Mouse (Mus musculus) spleen, adult 12 weeks (tissue): ENCODE data around the gene Diaph3.

Source experiments
- DNase-seq: peaks from one replicate; pipeline ENCODE4 v3.0.0; 2022; ENCODE audit warnings: low spot score

Diaph3 gene

DNA sequence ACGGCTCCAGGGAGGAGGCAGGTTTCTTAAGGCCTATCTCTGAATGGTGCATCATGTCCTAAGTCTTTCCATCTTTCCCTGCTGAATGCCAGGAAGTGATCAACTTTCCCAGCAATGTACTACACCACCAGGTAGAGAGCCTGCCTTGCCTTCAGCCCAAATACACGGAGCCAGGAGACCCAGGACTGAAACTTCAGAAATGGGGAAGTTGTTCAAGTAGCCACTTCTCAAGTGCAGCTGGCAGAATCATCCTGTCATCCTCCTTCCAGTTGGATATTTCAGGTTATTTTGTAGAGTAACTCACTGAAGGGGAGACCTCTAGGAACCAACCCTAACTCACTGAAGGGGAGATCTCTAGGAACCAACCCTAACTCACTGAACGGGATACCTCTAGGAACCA, 297.0 kb downstream of the Diaph3 start:
- DNase-seq, result no peak

GRCm38 (mm10) chr14:86837642-86838041, 303.4 kb downstream of the Diaph3 start:
- no peak for DNase-seq

GRCm38 (mm10) chr14:86834851-86835250, 306.2 kb downstream of the Diaph3 start:
- no peak for DNase-seq

DNA sequence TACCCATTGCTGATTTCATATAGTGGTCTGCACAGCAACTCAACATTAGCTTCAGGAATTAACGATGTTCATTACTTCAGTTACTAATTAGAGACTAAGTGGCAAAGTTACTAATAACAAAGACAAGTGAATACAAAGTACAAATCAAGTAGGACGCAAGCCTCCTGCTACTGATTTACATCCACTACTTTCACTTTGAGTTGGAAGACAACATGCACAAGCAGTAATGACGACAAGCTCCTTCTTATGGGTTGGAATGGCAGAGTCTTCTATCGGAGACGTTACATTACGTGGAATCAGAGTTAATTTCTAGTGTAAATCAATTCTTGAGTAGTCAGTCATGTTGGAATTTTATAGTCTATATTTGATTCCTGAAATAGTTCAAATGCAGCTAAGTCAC, 306.8 kb downstream of the Diaph3 start:
- DNase-seq, result no peak

GRCm38 (mm10) chr14:86833003-86833402, 308.0 kb downstream of the Diaph3 start:
- DNase-seq, result no peak

- no peak for DNase-seq
Observed at GRCm38 (mm10) chr14:86816246-86816645, 324.8 kb downstream of the Diaph3 start.

DNA sequence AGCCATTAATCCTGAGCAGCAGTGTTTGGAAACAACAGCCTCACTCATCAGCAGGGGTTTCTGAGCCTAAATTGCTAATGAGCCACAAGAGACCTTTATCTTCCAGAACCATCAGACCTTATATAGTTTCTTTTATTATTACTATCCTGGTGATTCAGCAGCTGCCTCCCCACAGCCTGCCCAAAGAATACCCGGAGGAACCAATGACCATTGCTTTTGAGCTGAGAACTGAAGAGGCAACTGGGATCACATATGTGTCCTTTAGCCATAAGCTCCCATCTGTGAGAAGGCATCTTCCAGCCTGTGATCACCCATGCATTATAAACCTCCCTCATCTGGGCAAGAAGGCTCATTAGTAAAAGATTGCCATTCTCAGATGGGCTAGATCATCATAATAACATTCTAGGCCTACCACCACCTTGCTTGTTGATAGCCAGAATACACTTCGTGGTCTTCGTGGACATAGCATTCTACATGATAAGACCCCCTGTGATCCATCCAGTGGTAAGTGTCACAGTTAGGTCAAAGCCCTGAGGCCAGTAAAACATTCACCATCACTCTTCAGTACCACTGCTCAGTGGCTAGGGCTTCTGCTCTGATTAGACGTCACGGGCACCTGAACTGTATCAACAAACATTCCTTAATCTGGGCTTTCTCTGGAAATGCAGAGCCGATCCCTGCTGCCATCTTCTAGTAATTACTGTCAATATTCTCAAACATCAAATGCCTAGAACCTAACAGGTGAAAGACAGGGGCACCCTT, 352.0 kb downstream of the Diaph3 start:
- no peak for DNase-seq

GRCm38 (mm10) chr14:86786866-86787265, 354.2 kb downstream of the Diaph3 start:
- DNase-seq, result no peak

DNA sequence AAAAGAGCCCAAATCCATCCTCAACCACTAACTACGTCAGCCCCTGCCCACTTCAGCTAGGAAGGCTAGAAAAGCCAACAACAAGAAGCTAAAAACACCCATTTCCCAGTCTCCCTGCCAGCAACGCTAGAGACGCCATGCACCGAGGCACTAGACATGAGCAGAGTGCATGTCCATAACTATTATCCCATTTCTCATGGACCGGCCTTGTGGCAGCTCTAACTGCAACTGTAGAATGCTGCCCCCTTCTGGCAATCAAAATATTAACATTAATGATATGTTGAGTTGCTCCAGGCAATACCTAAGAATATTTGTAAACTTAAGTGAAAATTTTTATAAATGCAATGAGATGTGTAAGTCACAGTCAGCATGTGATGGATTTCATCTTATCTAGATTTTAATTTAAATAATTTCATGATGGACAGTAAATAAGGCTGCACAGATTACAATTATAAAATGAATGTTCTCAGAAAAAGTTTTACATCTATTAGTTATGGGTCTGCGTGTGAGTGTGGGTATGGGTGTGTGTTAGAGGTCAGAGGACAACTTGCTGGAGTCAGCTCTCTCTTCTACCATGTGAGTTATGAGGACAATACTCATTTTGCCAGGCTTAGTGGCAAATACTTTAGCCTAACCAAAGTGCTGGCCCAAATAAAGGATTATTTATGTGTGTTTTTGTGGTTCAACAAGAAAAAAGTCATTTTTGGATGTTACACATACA, 359.3 kb downstream of the Diaph3 start:
- no peak for DNase-seq

DNA sequence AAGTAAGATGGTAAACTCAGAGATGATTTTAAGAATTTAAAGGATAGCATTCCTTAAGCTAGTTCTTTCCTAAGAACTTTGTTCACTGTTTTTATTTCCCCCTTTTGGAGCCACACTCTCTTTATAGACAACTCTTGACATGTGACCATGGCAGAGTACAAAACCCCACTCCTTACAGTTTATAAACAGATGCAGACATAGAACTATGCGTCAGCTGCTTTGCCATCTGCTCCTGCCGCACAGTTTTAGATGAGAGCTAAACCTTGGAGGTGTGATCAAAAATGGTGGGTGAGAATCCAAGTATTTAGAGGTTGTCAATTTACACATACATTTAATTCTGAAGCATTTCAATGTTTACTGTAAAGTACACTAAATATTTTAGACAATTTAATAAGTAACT, 367.7 kb downstream of the Diaph3 start:
- DNase-seq, result no peak

- DNase-seq, result no peak
Observed at GRCm38 (mm10) chr14:86772176-86773150, 368.6 kb downstream of the Diaph3 start.

DNA sequence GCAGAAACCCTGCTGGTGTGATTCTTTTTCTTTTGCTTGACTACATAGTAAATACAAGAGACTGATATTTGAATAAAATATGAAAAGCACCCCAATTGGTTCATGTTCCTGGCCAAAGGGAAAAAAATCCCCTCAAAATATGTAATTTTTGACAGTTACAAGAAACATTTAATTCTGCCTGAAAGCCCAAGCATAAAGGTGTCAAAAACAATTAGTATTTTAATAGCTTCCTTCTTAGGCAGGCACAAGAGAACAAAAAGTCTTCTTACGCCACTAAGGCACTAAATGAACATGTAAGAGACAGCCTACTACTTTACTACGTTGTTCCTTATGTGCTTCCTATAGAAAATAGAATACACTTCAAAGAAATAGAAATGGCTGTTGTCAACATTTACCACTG, 376.7 kb downstream of the Diaph3 start:
- no peak for DNase-seq

DNA sequence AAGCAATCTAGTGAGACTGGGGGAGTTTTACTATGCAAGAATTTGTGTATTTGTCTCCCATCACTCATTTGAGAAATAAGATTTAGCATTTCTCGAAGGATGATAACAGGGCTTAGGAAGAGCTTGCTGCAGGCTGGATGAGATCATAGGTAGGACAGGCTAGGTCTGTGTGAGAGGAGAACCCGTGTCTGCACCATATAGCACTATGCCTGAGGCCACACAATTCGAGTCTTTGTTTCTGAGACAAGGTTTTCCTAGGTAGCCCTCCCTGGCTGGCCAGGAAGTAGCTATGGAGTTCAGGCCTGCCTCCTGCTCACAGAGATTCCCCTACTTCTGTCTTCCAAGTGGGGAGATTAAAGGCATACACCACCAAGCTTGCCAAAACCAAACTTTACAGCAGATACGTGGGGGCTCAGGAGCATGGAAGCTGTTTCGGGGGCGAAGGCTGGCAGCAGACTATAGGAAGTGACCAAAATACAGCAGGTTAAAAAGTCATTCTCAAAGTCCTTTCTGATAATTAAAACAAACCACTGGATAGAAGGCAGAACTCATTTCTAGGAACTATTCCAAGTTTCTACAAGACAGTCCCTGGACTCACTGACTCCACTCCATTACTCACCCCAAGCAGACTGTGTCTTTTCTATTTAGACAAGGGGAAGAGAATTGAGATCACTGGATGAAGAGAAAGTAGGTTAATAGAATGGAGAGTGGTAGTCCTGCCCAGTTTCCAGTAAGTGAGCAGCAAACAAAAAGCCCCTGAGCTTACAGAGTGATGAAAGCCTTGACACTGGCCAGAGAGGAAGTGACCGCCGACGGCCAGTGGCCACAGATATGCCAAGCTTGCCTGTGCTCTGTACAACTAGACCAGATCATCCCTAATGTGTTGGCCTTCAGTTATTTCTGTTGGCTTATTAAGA, 383.2 kb downstream of the Diaph3 start:
- no peak for DNase-seq

DNA sequence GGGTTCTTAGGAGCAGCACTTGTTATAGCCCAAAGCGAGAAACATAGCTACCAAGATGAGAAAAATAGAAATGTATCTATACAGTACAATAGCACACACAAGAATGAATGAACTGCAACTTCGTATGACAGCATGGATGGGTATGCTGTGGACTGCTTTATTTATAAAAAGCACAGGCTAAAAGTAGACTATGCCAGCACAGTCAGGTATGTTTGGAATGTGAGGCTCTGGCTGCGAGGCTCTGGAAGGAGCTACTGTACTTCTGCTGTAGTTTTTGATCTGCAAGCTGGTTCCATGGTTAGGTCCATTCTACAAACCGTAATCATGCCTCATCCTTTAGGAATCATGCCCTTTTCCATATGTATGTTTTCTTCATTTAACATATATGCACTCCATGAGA, 383.9 kb downstream of the Diaph3 start:
- no peak for DNase-seq

DNA sequence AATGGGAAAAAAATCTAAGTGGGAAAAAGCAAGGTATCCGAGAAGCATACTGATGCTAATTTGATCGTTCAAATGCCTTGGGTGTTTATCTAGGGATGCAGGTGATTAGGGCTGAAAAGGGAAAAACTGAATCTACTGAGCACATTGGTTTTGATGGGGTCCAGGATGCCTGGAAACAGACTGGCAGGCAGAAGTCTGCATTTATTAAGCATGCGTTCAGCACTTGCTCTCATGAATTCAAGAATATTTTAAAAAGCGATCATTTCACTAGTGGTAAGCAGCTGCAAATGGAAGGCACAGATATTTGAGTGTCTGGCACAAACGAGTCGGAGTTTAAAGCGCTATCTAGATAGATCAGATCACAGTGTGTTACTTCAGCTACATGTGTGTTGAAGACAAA, 390.7 kb downstream of the Diaph3 start:
- DNase-seq, result no peak

- no peak for DNase-seq
Observed at GRCm38 (mm10) chr14:86749425-86749824, 391.6 kb downstream of the Diaph3 start.

GRCm38 (mm10) chr14:86748876-86749275, 392.2 kb downstream of the Diaph3 start:
- no peak for DNase-seq

GRCm38 (mm10) chr14:86744523-86744922, 396.5 kb downstream of the Diaph3 start:
- DNase-seq, result no peak

GRCm38 (mm10) chr14:86741855-86742531, 399.0 kb downstream of the Diaph3 start:
- DNase-seq, result peak; percentile 25

DNA sequence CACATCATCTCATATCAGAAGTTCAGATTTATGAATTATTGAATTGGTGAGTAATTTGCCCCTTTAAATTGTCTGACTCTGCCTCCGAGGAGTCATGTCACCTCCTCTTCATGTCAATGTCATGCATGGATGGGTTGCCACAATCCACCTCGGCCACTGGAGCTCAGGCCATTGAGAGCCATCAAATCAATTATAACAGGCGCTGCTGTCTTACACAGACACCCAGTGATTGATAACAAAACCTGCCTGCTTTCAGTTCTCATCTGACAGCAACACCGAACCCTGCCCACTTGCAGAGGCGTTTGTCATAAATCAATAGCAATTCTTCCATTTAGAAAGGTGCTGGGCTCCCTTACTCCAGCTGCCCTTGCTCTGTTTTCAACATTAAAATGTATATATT, 402.1 kb downstream of the Diaph3 start:
- no peak for DNase-seq

GRCm38 (mm10) chr14:86736646-86737045, 404.4 kb downstream of the Diaph3 start:
- no peak for DNase-seq
